Mouse (Mus musculus) thymus, adult 2 months (tissue): ENCODE results near the gene Tm4sf19.

Experiments used
- CTCF ChIP-seq: fragments of 200-500 bp; IDR thresholded peaks from 2 replicates; pipeline ENCODE4 v1.5.1; 2012; ENCODE audit warnings: mild to moderate bottlenecking, control low read depth, low read length, moderate library complexity, borderline replicate concordance; ENCODE audit not compliant: control insufficient read depth, poor library complexity, insufficient read depth; ENCODE audit errors: extremely low read depth
- POLR2A ChIP-seq: fragments of 200-500 bp; IDR thresholded peaks from 2 replicates; pipeline ENCODE4 v1.6.1; 2012; ENCODE audit warnings: mild to moderate bottlenecking, low read length, control low read depth, moderate library complexity; ENCODE audit not compliant: control insufficient read depth, poor library complexity, insufficient read depth; ENCODE audit errors: extremely low read depth

DNA sequence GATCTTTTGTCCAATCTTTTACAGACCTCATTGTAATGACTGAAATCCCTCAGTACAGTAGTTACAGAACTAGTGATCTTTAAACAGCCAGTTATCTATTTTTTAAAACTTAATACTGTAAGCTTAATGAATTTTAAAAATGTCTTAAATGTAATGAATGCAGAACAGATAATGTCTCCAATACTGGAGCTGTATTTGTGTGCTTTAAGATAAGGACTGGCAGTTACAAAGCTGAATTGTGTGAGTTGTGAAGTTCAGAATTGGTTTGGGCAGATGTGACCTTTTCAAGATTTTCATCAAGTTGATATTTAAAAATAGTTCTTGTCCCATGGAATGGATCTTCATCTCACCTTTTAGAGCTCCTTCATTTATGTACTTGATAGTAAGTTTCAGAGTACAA, 11.3 kb upstream of the Tm4sf19 start:
- no peak for TF ChIP-seq CTCF
- TF ChIP-seq POLR2A: no peak
